Mouse (Mus musculus): ENCODE data around the gene Klk1b26. TPM values are rescaled to one million over a fixed set of nuclear protein-coding genes. Genes with fewer than 3 reads are reported as not detected.
"Not testable (repeated sequence)": the region's sequence is repeated elsewhere in the genome, so short reads cannot be mapped to it uniquely, and the experiment has no call there.

Klk1b26 gene
- polyA plus RNA-seq, 1 experiment from 2014 or later = not detected

DNA sequence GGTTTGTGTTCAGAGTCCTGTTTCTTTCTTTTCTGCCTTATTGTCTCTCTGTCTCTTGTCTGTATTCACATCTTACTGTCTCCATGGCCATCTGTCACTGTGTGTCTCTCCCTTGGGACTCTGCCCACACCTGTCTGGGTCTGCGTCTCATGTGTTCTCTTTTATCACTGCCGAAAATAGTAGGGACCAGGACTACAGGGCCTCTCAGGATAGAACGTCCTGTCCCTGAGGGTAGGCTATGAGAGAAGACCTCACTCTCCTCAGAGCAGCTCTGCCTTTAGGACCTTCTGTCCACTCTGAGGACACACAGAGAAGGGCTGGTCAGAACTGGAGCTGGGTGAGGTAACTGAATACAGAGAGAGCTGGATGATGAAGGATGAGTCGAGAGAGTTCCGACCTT is 3.1 kb downstream of the Klk1b26 start:
- Histone ChIP-seq H3K27me3 (ENCODE audit: control insufficient read depth, insufficient read depth, low read length) (no peaks in the 10 kb centered on the region), H3K36me3 (ENCODE audit: control insufficient read depth, insufficient read depth, low read length) (no peaks in the 10 kb centered on the region), H3K9me3 (ENCODE audit: control insufficient read depth, low read length) (no peaks in the 10 kb centered on the region), H3K27ac (ENCODE audit: low read depth, low read length) (no peak overlapping the region), H3K4me2 (no peak overlapping the region), H3K9ac (ENCODE audit: low read length) (no peak overlapping the region), H3K4me3 (ENCODE audit: low read depth, low read length) (no peak overlapping the region), H3K4me1 (ENCODE audit: control insufficient read depth, insufficient read depth, low read length) (no peaks in the 10 kb centered on the region)
- DNase-seq (ENCODE audit: low spot score, missing footprints) = no peak
- no peak for ATAC-seq (ENCODE audit: low FRiP score)
- WGBS = 91% methylated on average over 5 of the region's 5 CpGs

DNA sequence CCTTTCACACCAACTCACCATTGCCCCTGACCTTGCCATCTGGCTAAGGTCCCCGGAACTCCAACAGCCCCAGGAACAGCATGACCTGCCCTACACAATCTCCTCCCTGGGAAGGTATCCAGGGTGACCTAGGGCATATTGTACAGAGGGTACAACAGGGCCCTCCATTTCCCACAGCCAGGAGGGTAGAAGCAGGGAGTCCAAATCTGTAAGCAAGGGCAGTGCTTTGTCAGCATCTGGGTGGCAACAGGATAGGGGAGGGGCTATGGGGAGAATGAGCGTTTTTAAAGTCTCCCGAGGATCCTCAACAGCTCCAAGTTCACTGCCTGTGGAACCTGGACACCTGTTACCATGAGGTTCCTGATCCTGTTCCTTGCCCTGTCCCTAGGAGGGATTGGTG is 40.0 kb downstream of the Klk1b26 start, which contains the start of gene Klk1b27:
TSS of gene Klk1b27 (plus strand) at position 301 of the 400 bp plus-strand sequence.
- H3K27ac ChIP-seq (ENCODE audit: low read depth, low read length); H3K27me3 ChIP-seq (ENCODE audit: control insufficient read depth, insufficient read depth, low read length); H3K4me2 ChIP-seq; H3K9ac ChIP-seq (ENCODE audit: low read length); ATAC-seq (ENCODE audit: low FRiP score); DNase-seq (ENCODE audit: low spot score, missing footprints); H3K9me3 ChIP-seq (ENCODE audit: control insufficient read depth, low read length); H3K4me1 ChIP-seq (ENCODE audit: control insufficient read depth, insufficient read depth, low read length); H3K36me3 ChIP-seq (ENCODE audit: control insufficient read depth, insufficient read depth, low read length); H3K4me3 ChIP-seq (ENCODE audit: low read depth, low read length): not testable (repeated sequence)
- 72% methylated on average over 3 of the region's 3 CpGs for WGBS

Other genes starting within 250 kb of the Klk1b26 start
- gene Klk12, start 243.3 kb upstream of the Klk1b26 start, polyA plus RNA-seq (2014; fragmentation: Nextera tagmentation; extraction: Ambion mirVana) = not detected in 2 replicates
- 0.19 TPM in 1 of 2 replicates, not detected in the other for gene Klk11, start 237.6 kb upstream of the Klk1b26 start, polyA plus RNA-seq (2014; fragmentation: Nextera tagmentation; extraction: Ambion mirVana)
- 0.19 and 0.29 TPM in 2 replicates for gene Klk10, start 231.1 kb upstream of the Klk1b26 start, polyA plus RNA-seq (2014; fragmentation: Nextera tagmentation; extraction: Ambion mirVana)
- gene Klk9, start 220.3 kb upstream of the Klk1b26 start, polyA plus RNA-seq (2014; fragmentation: Nextera tagmentation; extraction: Ambion mirVana) = not detected in 2 replicates
- 7.6 and 7.8 TPM in 2 replicates for gene Klk8, start 214.6 kb upstream of the Klk1b26 start, polyA plus RNA-seq (2014; fragmentation: Nextera tagmentation; extraction: Ambion mirVana)
- gene Klk7, start 200.9 kb upstream of the Klk1b26 start, polyA plus RNA-seq (2014; fragmentation: Nextera tagmentation; extraction: Ambion mirVana) = 0.10 TPM in 1 of 2 replicates, not detected in the other
- gene Klk6, start 187.7 kb upstream of the Klk1b26 start, polyA plus RNA-seq (2014; fragmentation: Nextera tagmentation; extraction: Ambion mirVana) = 0.40 TPM in 1 of 2 replicates, not detected in the other
- not detected in 2 replicates for gene Klk5, start 170.2 kb upstream of the Klk1b26 start, polyA plus RNA-seq (2014; fragmentation: Nextera tagmentation; extraction: Ambion mirVana)
- not detected in 2 replicates for gene Klk4, start 131.0 kb upstream of the Klk1b26 start, polyA plus RNA-seq (2014; fragmentation: Nextera tagmentation; extraction: Ambion mirVana)
- not detected in 2 replicates for gene Klk15, start 78.4 kb upstream of the Klk1b26 start, polyA plus RNA-seq (2014; fragmentation: Nextera tagmentation; extraction: Ambion mirVana)
- gene Klk1b8, start 61.5 kb upstream of the Klk1b26 start, polyA plus RNA-seq (2014; fragmentation: Nextera tagmentation; extraction: Ambion mirVana) = not detected in 2 replicates
- gene Klk1b1, start 45.4 kb upstream of the Klk1b26 start, polyA plus RNA-seq (2014; fragmentation: Nextera tagmentation; extraction: Ambion mirVana) = not detected in 2 replicates
- not detected in 2 replicates for gene Klk1b9, start 36.1 kb upstream of the Klk1b26 start, polyA plus RNA-seq (2014; fragmentation: Nextera tagmentation; extraction: Ambion mirVana)
- gene Klk1b11, start 16.3 kb upstream of the Klk1b26 start, polyA plus RNA-seq (2014; fragmentation: Nextera tagmentation; extraction: Ambion mirVana) = not detected in 2 replicates
- gene Klk1b27, start 40.1 kb downstream of the Klk1b26 start, polyA plus RNA-seq (2014; fragmentation: Nextera tagmentation; extraction: Ambion mirVana) = not detected in 2 replicates
- gene Klk1b21, start 90.2 kb downstream of the Klk1b26 start, polyA plus RNA-seq (2014; fragmentation: Nextera tagmentation; extraction: Ambion mirVana) = not detected in 2 replicates
- gene Klk1b22, start 100.5 kb downstream of the Klk1b26 start, polyA plus RNA-seq (2014; fragmentation: Nextera tagmentation; extraction: Ambion mirVana) = not detected in 2 replicates
- gene Klk1b16, start 124.6 kb downstream of the Klk1b26 start, polyA plus RNA-seq (2014; fragmentation: Nextera tagmentation; extraction: Ambion mirVana) = not detected in 2 replicates
- not detected in 2 replicates for gene Klk1b24, start 176.1 kb downstream of the Klk1b26 start, polyA plus RNA-seq (2014; fragmentation: Nextera tagmentation; extraction: Ambion mirVana)
- not detected in 2 replicates for gene Klk1b3, start 186.0 kb downstream of the Klk1b26 start, polyA plus RNA-seq (2014; fragmentation: Nextera tagmentation; extraction: Ambion mirVana)
- gene Klk1b4, start 195.3 kb downstream of the Klk1b26 start, polyA plus RNA-seq (2014; fragmentation: Nextera tagmentation; extraction: Ambion mirVana) = not detected in 2 replicates
- gene Klk1b5, start 203.8 kb downstream of the Klk1b26 start, polyA plus RNA-seq (2014; fragmentation: Nextera tagmentation; extraction: Ambion mirVana) = not detected in 2 replicates
- not detected in 2 replicates for gene Klk1, start 213.2 kb downstream of the Klk1b26 start, polyA plus RNA-seq (2014; fragmentation: Nextera tagmentation; extraction: Ambion mirVana)
- gene Gm36864, start 224.0 kb downstream of the Klk1b26 start, polyA plus RNA-seq (2014; fragmentation: Nextera tagmentation; extraction: Ambion mirVana) = not detected in 2 replicates
- gene 1700028J19Rik, start 234.5 kb downstream of the Klk1b26 start, polyA plus RNA-seq (2014; fragmentation: Nextera tagmentation; extraction: Ambion mirVana) = 1.1 and 1.4 TPM in 2 replicates
- gene 2410002F23Rik, start 234.6 kb downstream of the Klk1b26 start, polyA plus RNA-seq (2014; fragmentation: Nextera tagmentation; extraction: Ambion mirVana) = 104 and 117 TPM in 2 replicates
- gene Acp4, start 245.2 kb downstream of the Klk1b26 start, polyA plus RNA-seq (2014; fragmentation: Nextera tagmentation; extraction: Ambion mirVana) = not detected in 2 replicates
- gene Gm15517, start 249.3 kb downstream of the Klk1b26 start, polyA plus RNA-seq (2014; fragmentation: Nextera tagmentation; extraction: Ambion mirVana) = not detected in 2 replicates